Mouse (Mus musculus): ENCODE results near the gene Hk2. TPM values are rescaled to one million over a fixed set of nuclear protein-coding genes. Genes with fewer than 3 reads are reported as not detected.

Gene Hk2
- total RNA-seq (2021), result 100 to 1,000 TPM; 208 to 209 TPM
- long read RNA-seq, experiment 1, full-length matches to known transcripts, result 4 of 88 reads
- long read RNA-seq, experiment 1, partial matches to known transcripts, result 47 of 88 reads
- long read RNA-seq, experiment 1, other reads (novel, unspliced or antisense), result 37 of 88 reads
- long read RNA-seq, experiment 2, full-length matches to known transcripts, result 14 of 156 reads
- long read RNA-seq, experiment 2, partial matches to known transcripts, result 93 of 156 reads
- long read RNA-seq, experiment 2, other reads (novel, unspliced or antisense), result 49 of 156 reads

GRCm38 (mm10) chr6:82774321-82774764 is at the start of gene Hk2:
Hk2 (minus strand) TSS chr6:82774454.
- intact Hi-C loops (cut with DNase I), result loop anchor here (5.0 kb wide), 1 partner anchor 33 kb away; no protein-coding TSS in a partner anchor
- DNase-seq, result peak; percentile 80 to 89

- DNase-seq, result no peak
- intact Hi-C loops (cut with DNase I), result no loop called here
Observed at GRCm38 (mm10) chr6:82821758-82822253, 47.6 kb upstream of the Hk2 start.

- intact Hi-C loops (cut with DNase I), result no loop called here
- no peak for DNase-seq
Observed at GRCm38 (mm10) chr6:82820716-82821115, 46.5 kb upstream of the Hk2 start.

- intact Hi-C loops (cut with DNase I), result loop anchor here (5.0 kb wide), 1 partner anchor 32 kb away; no protein-coding TSS in a partner anchor
- no peak for DNase-seq
Observed at GRCm38 (mm10) chr6:82814821-82815220, 40.6 kb upstream of the Hk2 start.

GRCm38 (mm10) chr6:82807984-82808700 is 33.9 kb upstream of the Hk2 start:
- no peak for DNase-seq
- intact Hi-C loops (cut with DNase I), result loop anchor here (5.0 kb wide), 2 partner anchors 36 to 66 kb away; partner anchors contain the start of gene Hk2

- intact Hi-C loops (cut with DNase I), result loop anchor here (5.0 kb wide), 2 partner anchors 35 to 65 kb away; partner anchors contain the start of gene Hk2
- DNase-seq, result peak; percentile 21 to 29
Observed at GRCm38 (mm10) chr6:82806971-82807370, 32.7 kb upstream of the Hk2 start.

- intact Hi-C loops (cut with DNase I), result loop anchor here (5.0 kb wide), 2 partner anchors 34 to 64 kb away; partner anchors contain the start of gene Hk2
- peak in 1 of 2 experiments; percentile 11 for DNase-seq
Observed at GRCm38 (mm10) chr6:82806503-82806902, 32.2 kb upstream of the Hk2 start.

GRCm38 (mm10) chr6:82805894-82806293 is 31.6 kb upstream of the Hk2 start:
- intact Hi-C loops (cut with DNase I), result loop anchor here (5.0 kb wide), 2 partner anchors 34 to 64 kb away; partner anchors contain the start of gene Hk2
- DNase-seq, result no peak

GRCm38 (mm10) chr6:82804984-82805383 is 30.7 kb upstream of the Hk2 start:
- DNase-seq, result no peak
- intact Hi-C loops (cut with DNase I), result loop anchor here (5.0 kb wide), 2 partner anchors 33 to 63 kb away; partner anchors contain the start of gene Hk2

GRCm38 (mm10) chr6:82798202-82798737 is 24.0 kb upstream of the Hk2 start:
- intact Hi-C loops (cut with DNase I), result no loop called here
- no peak for DNase-seq

GRCm38 (mm10) chr6:82797300-82797839 is 23.1 kb upstream of the Hk2 start:
- no peak for DNase-seq
- intact Hi-C loops (cut with DNase I), result no loop called here

- DNase-seq, result no peak
- intact Hi-C loops (cut with DNase I), result no loop called here
Observed at GRCm38 (mm10) chr6:82790864-82791263, 16.6 kb upstream of the Hk2 start.

GRCm38 (mm10) chr6:82783906-82784305 is 9.7 kb upstream of the Hk2 start:
- no peak for DNase-seq
- intact Hi-C loops (cut with DNase I), result no loop called here

- intact Hi-C loops (cut with DNase I), result no loop called here
- DNase-seq, result no peak
Observed at GRCm38 (mm10) chr6:82780802-82781393, 6.6 kb upstream of the Hk2 start.

- intact Hi-C loops (cut with DNase I), result no loop called here
- no peak for DNase-seq
Observed at GRCm38 (mm10) chr6:82780369-82780768, 6.1 kb upstream of the Hk2 start.

GRCm38 (mm10) chr6:82777124-82777654 is 2.9 kb upstream of the Hk2 start:
- intact Hi-C loops (cut with DNase I), result no loop called here
- DNase-seq, result no peak

- intact Hi-C loops (cut with DNase I), result no loop called here
- no peak for DNase-seq
Observed at GRCm38 (mm10) chr6:82775386-82775785, 1.1 kb upstream of the Hk2 start.

GRCm38 (mm10) chr6:82773261-82774131 is 758 bp downstream of the Hk2 start:
- DNase-seq, result no peak
- intact Hi-C loops (cut with DNase I), result loop anchor here (1.0 to 5.0 kb wide), 3 partner anchors 27 to 89 kb away; no protein-coding TSS in a partner anchor

Measured in gastrocnemius, postnatal 36 days (tissue).